Mouse (Mus musculus) heart, adult 9 months (tissue): ENCODE data around the gene Vstm2l.

Experiments
- DNase-seq, 2 experiments: peaks; one replicate each; pipeline ENCODE4 v3.0.0; 2022; ENCODE audit warnings: low spot score in 2 of 2

Vstm2l gene

GRCm38 (mm10) chr2:157991026-157991425 is 76.6 kb downstream of the Vstm2l start:
- DNase-seq, result no peak

- DNase-seq, result no peak
These were observed 78.0 kb downstream of the Vstm2l start for GRCm38 (mm10) chr2:157992501-157992900.
